Mouse (Mus musculus) intestine, embryonic 14.5 days (tissue): ENCODE results near the gene Ndufs5. TPM values are rescaled to one million over a fixed set of nuclear protein-coding genes. Genes with fewer than 3 reads are reported as not detected.

Experiments
- ATAC-seq: fragments of 200-750 bp; cut with Nextera tagmentation; replicated peaks from 2 replicates; pipeline ENCODE4 v1.8.0; 2017; ENCODE audit warnings: low read depth, moderate number of reproducible peaks, moderate TSS enrichment, moderate library complexity; ENCODE audit not compliant: low FRiP score, low TSS enrichment
- DNase-seq: peaks from one replicate; pipeline ENCODE4 v3.0.0-alpha.2; 2018; ENCODE audit warnings: low spot score
- H3K27ac ChIP-seq: fragments of 300-500 bp; sonication (generic); 2 replicates; pipeline ENCODE4 v1.5.1; 2014; ENCODE audit warnings: low read depth, mild to moderate bottlenecking, control low read depth
- H3K27me3 ChIP-seq: fragments of 300-500 bp; sonication (generic); replicated peaks from 2 replicates; pipeline ENCODE4 v1.6.1; 2014; ENCODE audit warnings: low read length, control low read depth; ENCODE audit not compliant: control insufficient read depth, insufficient read depth
- H3K36me3 ChIP-seq: fragments of 300-500 bp; sonication (generic); 2 replicates; pipeline ENCODE4 v1.6.1; 2014; ENCODE audit warnings: low read length, control low read depth; ENCODE audit not compliant: control insufficient read depth, insufficient read depth
- H3K4me1 ChIP-seq: fragments of 300-500 bp; sonication (generic); replicated peaks from 2 replicates; pipeline ENCODE4 v1.6.1; 2014; ENCODE audit warnings: low read length, control low read depth, mixed read lengths; ENCODE audit not compliant: control insufficient read depth, insufficient read depth
- H3K4me2 ChIP-seq: fragments of 300-500 bp; sonication (generic); 2 replicates; pipeline ENCODE4 v1.6.1; 2014; ENCODE audit warnings: low read length
- H3K4me3 ChIP-seq: fragments of 300-500 bp; sonication (generic); 2 replicates; pipeline ENCODE4 v1.5.1; 2014; ENCODE audit warnings: low read depth, low read length, control low read depth, mixed read lengths
- H3K9ac ChIP-seq: fragments of 300-500 bp; sonication (generic); 2 replicates; pipeline ENCODE4 v1.6.1; 2014; ENCODE audit warnings: mild to moderate bottlenecking, low read length
- H3K9me3 ChIP-seq: fragments of 300-500 bp; sonication (generic); 2 replicates; pipeline ENCODE4 v1.6.1; 2016; ENCODE audit warnings: low read length, control low read depth; ENCODE audit not compliant: control insufficient read depth
- WGBS: fragments of 180-500 bp; shearing (Covaris S2); extraction: QIAGEN DNeasy Blood & Tissue Kit; methylation state at CpG from one replicate; pipeline ENCODE4 v1.1.7; 2014; 5-methylcytosine and 5-hydroxymethylcytosine counted together
- polyA plus RNA-seq: library from polyadenylated mRNA; unstranded; fragments of >200 nt; fragmentation: Nextera tagmentation; extraction: Ambion mirVana; gene quantifications from 2 replicates; pipeline ENCODE4 v1.2.1, GENCODE M21; 2014

Ndufs5 gene
- polyA plus RNA-seq, 1 experiment from 2014 or later = 321 TPM

- Histone ChIP-seq H3K4me2 (no peak overlapping the region), H3K9me3 (no peaks in the 10 kb centered on the region), H3K36me3 (no peaks in the 10 kb centered on the region; the same call in 1 of the 2 replicates), H3K4me3 (no peak overlapping the region), H3K9ac (no peak overlapping the region), H3K27ac (no peak overlapping the region), H3K4me1 (no peaks in the 10 kb centered on the region), H3K27me3 (no peaks in the 10 kb centered on the region)
- WGBS = 97% methylated on average over 5 of the region's 5 CpGs
- no peak for ATAC-seq
- no peak for DNase-seq
Observed at GRCm38 (mm10) chr4:123707340-123707739, 10.7 kb downstream of the Ndufs5 start.

GRCm38 (mm10) chr4:123705340-123705739 is 12.7 kb downstream of the Ndufs5 start:
- no peak overlapping the region for H3K9ac ChIP-seq
- 90% methylated on average over 2 of the region's 2 CpGs for WGBS
- no peaks in the 10 kb centered on the region for H3K36me3 ChIP-seq
- H3K27me3 ChIP-seq = no peaks in the 10 kb centered on the region
- ATAC-seq = no peak
- no peak overlapping the region for H3K27ac ChIP-seq
- DNase-seq = no peak
- H3K9me3 ChIP-seq = no peaks in the 10 kb centered on the region
- no peaks in the 10 kb centered on the region for H3K4me1 ChIP-seq
- H3K4me3 ChIP-seq = no peak overlapping the region
- no peak overlapping the region for H3K4me2 ChIP-seq

GRCm38 (mm10) chr4:123693384-123693783 is 24.6 kb downstream of the Ndufs5 start:
- H3K36me3 ChIP-seq = no peaks in the 10 kb centered on the region
- no peaks in the 10 kb centered on the region for H3K9me3 ChIP-seq
- no peak overlapping the region for H3K9ac ChIP-seq
- DNase-seq (no peak), ATAC-seq (no peak)
- H3K4me2 ChIP-seq = no peak overlapping the region
- H3K27me3 ChIP-seq = no peaks in the 10 kb centered on the region
- no peak overlapping the region for H3K27ac ChIP-seq
- WGBS = 81% methylated on average over 12 of the region's 12 CpGs
- H3K4me1 ChIP-seq = no peaks in the 10 kb centered on the region
- no peak overlapping the region for H3K4me3 ChIP-seq

- DNase-seq (no peak), ATAC-seq (no peak)
- Histone ChIP-seq H3K4me1 (0 out of 2 replicates have a peak, but pooled peaks cover 3% of the 10 kb centered on the region), H3K27me3 (no peaks in the 10 kb centered on the region), H3K4me2 (no peak overlapping the region), H3K4me3 (no peak overlapping the region), H3K27ac (no peak overlapping the region), H3K36me3 (no peaks in the 10 kb centered on the region), H3K9me3 (no peaks in the 10 kb centered on the region), H3K9ac (no peak overlapping the region)
- 87% methylated on average over 3 of the region's 3 CpGs for WGBS
Observed at GRCm38 (mm10) chr4:123692071-123692470, 25.9 kb downstream of the Ndufs5 start.

- H3K36me3 ChIP-seq = no peaks in the 10 kb centered on the region
- no peaks in the 10 kb centered on the region for H3K9me3 ChIP-seq
- 0 out of 2 replicates have a peak, but pooled peaks cover 7% of the 10 kb centered on the region for H3K4me1 ChIP-seq
- DNase-seq (no peak), ATAC-seq (no peak)
- H3K4me3 ChIP-seq = no peak overlapping the region
- H3K4me2 ChIP-seq = no peak overlapping the region
- no peak overlapping the region for H3K27ac ChIP-seq
- no peak overlapping the region for H3K9ac ChIP-seq
- 84% methylated on average over 10 of the region's 10 CpGs for WGBS
- peaks cover 13% of the 10 kb centered on the region for H3K27me3 ChIP-seq
Observed at GRCm38 (mm10) chr4:123690311-123690710, 27.7 kb downstream of the Ndufs5 start.

GRCm38 (mm10) chr4:123687025-123687781 is 30.8 kb downstream of the Ndufs5 start:
- Histone ChIP-seq H3K4me2 (peak overlapping the region; percentile 100), H3K9ac (peak overlapping the region; percentile 64), H3K27ac (no peak overlapping the region), H3K4me3 (peak overlapping the region; percentile 60), H3K9me3 (no peaks in the 10 kb centered on the region), H3K27me3 (peaks cover 15% of the 10 kb centered on the region), H3K36me3 (no peaks in the 10 kb centered on the region), H3K4me1 (0 out of 2 replicates have a peak, but pooled peaks cover 7% of the 10 kb centered on the region)
- 0% methylated on average over 45 of the region's 89 CpGs for WGBS
- ATAC-seq (peak; percentile 58), DNase-seq (peak; percentile 71)

- under 1% methylated on average over 55 of the region's 56 CpGs for WGBS
- Histone ChIP-seq H3K9me3 (no peaks in the 10 kb centered on the region), H3K4me1 (0 out of 2 replicates have a peak, but pooled peaks cover 7% of the 10 kb centered on the region), H3K9ac (peak overlapping the region; percentile 64), H3K27me3 (peaks cover 15% of the 10 kb centered on the region), H3K4me2 (peak overlapping the region; percentile 100), H3K27ac (no peak overlapping the region), H3K4me3 (peak overlapping the region; percentile 60), H3K36me3 (no peaks in the 10 kb centered on the region)
- ATAC-seq (peak; percentile 44; the same call in 1 of the 2 replicates), DNase-seq (peak; percentile 52)
Observed at GRCm38 (mm10) chr4:123686368-123687024, 31.5 kb downstream of the Ndufs5 start.

- Histone ChIP-seq H3K4me1 (0 out of 2 replicates have a peak, but pooled peaks cover 15% of the 10 kb centered on the region), H3K4me2 (peak overlapping the region; percentile 100), H3K27ac (no peak overlapping the region), H3K4me3 (peak overlapping the region; percentile 60), H3K27me3 (peaks cover 15% of the 10 kb centered on the region), H3K9ac (no peak overlapping the region), H3K9me3 (no peaks in the 10 kb centered on the region), H3K36me3 (no peaks in the 10 kb centered on the region)
- no peak for ATAC-seq
- 55% methylated on average over 8 of the region's 8 CpGs for WGBS
- DNase-seq = no peak
Observed at GRCm38 (mm10) chr4:123685506-123686242, 32.3 kb downstream of the Ndufs5 start.
